Mouse (Mus musculus) megakaryocyte progenitor cell, adult 5-6 weeks (primary cell): ENCODE measurements around the gene Stard8. TPM values are rescaled to one million over a fixed set of nuclear protein-coding genes. Genes with fewer than 3 reads are reported as not detected.
"Not testable (repeated sequence)": the region's sequence is repeated elsewhere in the genome, so short reads cannot be mapped to it uniquely, and the experiment has no call there.

Experiments used
- ATAC-seq: replicated peaks from 2 replicates; pipeline ENCODE4 v1.8.0; 2016; ENCODE audit warnings: mild to moderate bottlenecking, moderate TSS enrichment, inconsistent platforms; ENCODE audit not compliant: poor library complexity
- total RNA-seq, 2 experiments: library from RNA; stranded (forward) in 1 of 2; stranded (reverse) in 1 of 2; fragments of 157-497, 149-512 nt in 1 of 2; fragments of 200-1000 nt in 1 of 2; gene quantifications; 2 replicates each; pipeline versions ENCODE4 v1.2.3 to v1.2.4; 2015 to 2017

Stard8 gene
- total RNA-seq (2015) (4.4 and 5.6 TPM in 2 replicates), total RNA-seq (2017) (3.1 and 6.9 TPM in 2 replicates)

- no peak for ATAC-seq
These were observed at the start of gene Stard8 for GRCm38 (mm10) chrX:99003046-99003445. TSS of gene Stard8 (plus strand) at chrX:99003248.

- ATAC-seq, result peak; percentile 53
These were observed 49.1 kb upstream of the Stard8 start for GRCm38 (mm10) chrX:98953941-98954340.

DNA sequence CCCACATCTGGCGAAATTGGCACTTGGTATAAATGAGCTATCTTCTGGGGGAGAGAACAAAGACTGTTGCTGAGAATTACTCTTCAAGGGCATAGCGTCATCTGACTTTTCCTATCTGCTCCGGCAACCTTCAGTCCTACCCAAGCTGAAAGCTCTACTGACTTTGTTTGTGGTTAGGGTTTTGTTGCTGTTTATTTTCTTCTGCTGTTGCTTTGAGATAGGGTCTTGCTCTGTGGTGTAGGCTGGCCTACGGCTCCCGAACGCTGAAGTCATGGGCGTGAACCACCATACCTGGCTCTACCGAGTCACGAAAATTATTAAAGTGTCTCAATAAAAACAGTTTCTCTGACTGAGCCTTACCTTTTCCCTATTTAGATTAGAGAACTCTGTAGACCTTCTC is 44.8 kb upstream of the Stard8 start:
- peak; percentile 88 for ATAC-seq

DNA sequence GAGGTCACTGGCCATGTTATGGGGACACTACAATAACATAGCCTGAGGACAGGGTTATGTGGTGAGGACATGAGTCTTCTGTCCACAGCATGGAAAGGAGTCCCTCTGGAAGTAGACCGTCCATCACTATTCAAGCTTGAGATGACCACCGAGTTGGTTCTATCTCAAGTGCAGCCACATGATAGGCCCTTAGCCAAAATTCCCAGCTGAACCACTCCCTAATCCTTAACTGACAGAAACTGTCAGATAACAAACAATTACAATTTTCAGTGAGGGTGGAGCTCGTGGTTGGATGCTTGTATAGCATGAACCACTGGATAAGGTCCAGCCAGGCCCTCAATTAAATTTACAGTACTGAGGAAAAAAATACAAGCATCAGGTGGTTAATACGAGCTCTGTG is 44.0 kb upstream of the Stard8 start:
- ATAC-seq, result peak; percentile 45

DNA sequence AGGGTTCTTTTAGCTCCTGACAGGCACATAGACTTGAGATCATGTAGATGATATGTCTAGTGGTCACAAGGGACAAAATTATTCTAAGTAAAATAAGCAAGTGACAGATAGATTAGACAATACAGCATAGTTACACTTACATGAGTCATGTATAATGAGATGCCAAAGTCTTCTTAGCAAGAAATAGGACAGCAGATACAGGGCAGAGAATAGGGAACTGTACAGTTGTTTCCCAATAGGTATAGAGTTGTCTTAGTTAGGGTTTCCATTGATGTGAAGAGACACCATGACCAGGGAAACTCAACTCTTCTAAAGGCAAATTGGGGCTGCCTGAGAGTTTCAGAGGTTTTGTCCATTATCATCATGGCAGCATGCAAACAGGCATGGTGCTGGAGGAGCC is 39.3 kb upstream of the Stard8 start:
- ATAC-seq, result peak; percentile 52

DNA sequence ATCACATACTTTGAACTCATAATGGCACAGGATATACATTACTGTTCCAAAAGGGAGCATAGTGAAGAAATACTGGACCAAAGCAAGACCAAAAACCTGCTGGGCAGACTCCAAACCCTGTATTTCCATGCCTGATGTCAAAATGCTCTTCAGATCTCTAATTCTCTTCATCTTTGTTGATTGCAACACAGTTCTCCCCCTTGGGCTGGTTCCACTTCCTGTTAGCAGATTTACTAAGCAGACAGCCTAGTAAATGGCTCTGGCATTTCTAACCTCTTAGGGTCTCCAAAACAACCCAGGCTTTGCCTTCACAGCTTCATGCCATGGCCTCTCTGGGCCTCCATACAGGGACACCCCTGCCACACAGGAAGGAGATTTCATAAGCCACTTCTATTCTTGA is 38.5 kb upstream of the Stard8 start:
- ATAC-seq, result peak; percentile 86

- ATAC-seq, result not testable (repeated sequence)
These were observed 16.4 kb upstream of the Stard8 start for GRCm38 (mm10) chrX:98986611-98987010.

GRCm38 (mm10) chrX:98989574-98989973 is 13.5 kb upstream of the Stard8 start:
- peak; percentile 96 for ATAC-seq

DNA sequence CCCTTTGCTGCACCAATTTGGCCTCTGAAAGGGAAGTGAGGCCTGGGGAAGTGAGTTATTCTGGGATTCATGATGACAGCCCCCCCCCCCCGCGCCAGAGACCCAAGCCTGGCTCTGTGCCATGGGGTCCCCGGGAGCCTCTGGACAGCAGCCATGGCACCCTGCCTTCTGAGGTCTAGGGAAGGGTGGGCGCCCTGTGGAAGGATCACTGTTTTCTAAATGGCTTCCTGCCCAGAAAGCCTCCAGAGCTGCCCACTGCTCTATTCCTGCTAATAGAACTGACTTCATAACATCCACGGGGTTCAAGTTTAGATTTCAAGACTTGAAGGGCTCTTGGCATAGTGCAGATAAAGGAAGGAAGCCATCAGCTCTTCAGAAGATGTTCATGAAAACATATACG is 983 bp upstream of the Stard8 start:
- ATAC-seq, result no peak

DNA sequence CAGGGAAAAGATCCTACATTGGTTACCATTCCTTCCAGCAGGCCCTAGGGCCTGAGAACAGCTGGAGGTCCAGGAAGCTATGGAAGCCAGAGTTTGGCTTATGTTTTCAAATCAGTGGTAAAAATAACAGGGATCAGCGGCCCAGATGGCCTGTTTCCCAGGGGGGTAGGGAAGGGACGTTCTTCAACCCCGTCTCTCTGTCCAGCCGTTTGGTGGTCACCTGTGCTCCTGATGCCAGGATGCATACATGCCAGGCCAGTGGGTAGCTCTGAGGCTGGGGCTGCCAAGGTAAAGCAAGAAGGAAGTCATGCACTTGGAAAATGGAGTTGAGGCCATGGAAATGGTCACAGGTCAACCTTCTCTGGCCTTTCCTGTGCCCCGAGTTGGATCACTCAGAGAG is 7.5 kb downstream of the Stard8 start:
- no peak for ATAC-seq

DNA sequence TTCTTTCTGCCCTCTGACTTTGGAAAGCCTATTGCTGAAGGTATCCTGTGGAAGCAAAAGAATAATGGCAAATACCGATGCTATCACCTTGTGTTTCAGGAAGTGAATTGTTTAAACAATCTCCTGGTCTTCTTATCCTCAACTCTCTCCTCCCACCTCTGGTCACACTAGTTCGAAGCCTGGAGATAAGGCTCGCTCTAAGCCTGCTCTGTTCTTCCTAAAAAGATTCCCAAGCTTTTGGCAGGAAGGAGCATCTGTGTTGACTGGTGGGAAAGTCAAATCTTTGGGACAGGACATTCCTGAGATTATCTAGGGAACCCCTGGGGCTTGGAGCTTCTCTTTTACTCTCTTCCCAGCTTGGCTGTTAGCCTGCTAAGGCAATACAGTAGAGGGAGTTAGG is 8.2 kb downstream of the Stard8 start:
- ATAC-seq, result no peak

DNA sequence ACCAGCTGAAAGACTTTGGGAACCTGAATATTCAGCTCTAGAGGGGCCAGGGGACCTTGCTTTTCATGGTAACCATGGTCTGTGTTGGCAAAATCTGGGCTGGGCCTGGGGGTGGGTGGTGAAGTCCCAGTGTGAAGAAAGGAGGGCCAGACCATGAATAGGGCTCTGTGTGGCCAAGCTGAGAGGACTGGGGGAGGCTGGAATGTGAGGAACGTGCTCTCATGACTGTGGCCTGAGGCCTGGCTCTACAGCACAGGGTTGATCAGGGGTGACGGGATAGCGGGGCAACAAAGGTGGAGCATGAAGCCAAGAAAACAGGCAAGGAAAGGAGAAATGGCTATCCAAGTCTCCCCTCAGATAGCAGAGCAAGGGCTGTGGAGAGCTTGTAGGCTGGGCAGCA is 9.4 kb downstream of the Stard8 start:
- no peak for ATAC-seq

- no peak for ATAC-seq
These were observed 12.7 kb downstream of the Stard8 start for GRCm38 (mm10) chrX:99015705-99016104.

DNA sequence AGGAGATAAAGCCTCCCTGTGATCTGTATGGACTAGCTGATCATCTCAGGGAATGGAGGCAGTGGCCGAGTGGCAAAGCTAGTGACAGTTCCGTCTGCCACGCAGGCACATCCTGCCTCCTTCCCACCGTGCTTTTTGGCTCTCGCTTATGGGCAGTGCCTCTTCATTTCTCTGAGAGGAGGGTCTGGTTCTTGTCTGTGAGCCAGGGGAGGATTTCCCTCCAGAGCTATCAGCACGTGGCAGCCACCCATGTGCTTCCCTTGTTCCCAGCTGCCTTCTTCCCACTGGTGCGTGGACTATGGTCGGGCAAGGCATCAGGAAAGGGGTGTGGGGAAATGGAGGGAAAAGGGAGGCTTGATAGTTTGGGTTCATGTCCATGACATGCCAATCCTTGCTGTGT is 13.9 kb downstream of the Stard8 start:
- ATAC-seq, result no peak

DNA sequence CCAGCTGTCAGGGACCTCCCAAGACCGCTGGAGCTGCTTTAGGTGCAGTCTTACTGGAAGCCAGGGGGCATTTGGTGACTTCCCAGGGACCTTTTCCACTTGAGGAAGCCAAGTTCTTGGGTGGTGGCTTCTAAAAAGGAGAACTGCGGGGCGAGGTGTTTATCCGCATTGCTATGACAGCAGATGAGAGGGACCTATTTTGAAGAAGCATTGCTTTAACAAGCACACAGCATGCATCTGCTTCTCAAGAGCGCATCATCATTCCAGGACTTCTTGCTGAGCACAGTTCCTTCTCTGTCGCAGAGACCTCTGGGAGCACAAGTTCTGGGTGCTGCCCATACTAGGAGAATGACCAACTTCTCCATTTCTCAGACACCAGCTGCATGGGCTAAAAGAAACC is 14.8 kb downstream of the Stard8 start:
- peak; percentile 74 for ATAC-seq

- ATAC-seq, result no peak
These were observed 16.3 kb downstream of the Stard8 start for GRCm38 (mm10) chrX:99019303-99019702.

DNA sequence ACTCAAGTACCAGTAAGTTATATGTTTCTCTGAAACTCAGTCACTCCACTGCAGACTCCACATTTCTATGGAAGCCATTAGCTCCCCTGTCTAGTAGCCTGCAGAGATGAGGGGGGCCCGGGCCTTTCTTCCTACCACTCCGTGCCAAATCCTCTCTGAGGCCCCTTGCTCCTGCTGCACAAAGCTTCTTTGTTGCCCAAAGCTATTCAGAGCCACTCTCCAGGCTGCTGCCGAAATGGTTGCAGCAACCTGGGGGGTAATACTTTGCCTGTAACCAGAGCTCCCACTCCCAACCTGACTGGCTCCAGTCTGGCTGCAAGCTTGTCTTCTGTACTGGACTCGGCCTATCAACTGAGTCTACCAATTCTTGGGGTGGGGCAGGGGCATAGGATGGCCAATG is 17.2 kb downstream of the Stard8 start:
- ATAC-seq, result no peak

GRCm38 (mm10) chrX:99021593-99021992 is 18.5 kb downstream of the Stard8 start:
- ATAC-seq, result no peak

- 0 out of 2 replicates have a peak, but pooled peaks have one; percentile 11 for ATAC-seq
These were observed 20.9 kb downstream of the Stard8 start for GRCm38 (mm10) chrX:99023951-99024350.

GRCm38 (mm10) chrX:99035407-99035806 is 32.4 kb downstream of the Stard8 start:
- peak; percentile 85 for ATAC-seq

GRCm38 (mm10) chrX:99042451-99042951 is 39.5 kb downstream of the Stard8 start:
- peak; percentile 95 for ATAC-seq

GRCm38 (mm10) chrX:99043275-99043674 is 40.2 kb downstream of the Stard8 start:
- ATAC-seq, result no peak

- no peak for ATAC-seq
These were observed 40.7 kb downstream of the Stard8 start for GRCm38 (mm10) chrX:99043739-99044138.
